Mouse (Mus musculus) testis, postnatal 14 days (tissue): ENCODE data around the gene Gm20388.

Experiments used
- DNase-seq: peaks from one replicate; pipeline ENCODE4 v3.0.0; 2021; ENCODE audit warnings: low spot score

The Gm20388 gene

DNA sequence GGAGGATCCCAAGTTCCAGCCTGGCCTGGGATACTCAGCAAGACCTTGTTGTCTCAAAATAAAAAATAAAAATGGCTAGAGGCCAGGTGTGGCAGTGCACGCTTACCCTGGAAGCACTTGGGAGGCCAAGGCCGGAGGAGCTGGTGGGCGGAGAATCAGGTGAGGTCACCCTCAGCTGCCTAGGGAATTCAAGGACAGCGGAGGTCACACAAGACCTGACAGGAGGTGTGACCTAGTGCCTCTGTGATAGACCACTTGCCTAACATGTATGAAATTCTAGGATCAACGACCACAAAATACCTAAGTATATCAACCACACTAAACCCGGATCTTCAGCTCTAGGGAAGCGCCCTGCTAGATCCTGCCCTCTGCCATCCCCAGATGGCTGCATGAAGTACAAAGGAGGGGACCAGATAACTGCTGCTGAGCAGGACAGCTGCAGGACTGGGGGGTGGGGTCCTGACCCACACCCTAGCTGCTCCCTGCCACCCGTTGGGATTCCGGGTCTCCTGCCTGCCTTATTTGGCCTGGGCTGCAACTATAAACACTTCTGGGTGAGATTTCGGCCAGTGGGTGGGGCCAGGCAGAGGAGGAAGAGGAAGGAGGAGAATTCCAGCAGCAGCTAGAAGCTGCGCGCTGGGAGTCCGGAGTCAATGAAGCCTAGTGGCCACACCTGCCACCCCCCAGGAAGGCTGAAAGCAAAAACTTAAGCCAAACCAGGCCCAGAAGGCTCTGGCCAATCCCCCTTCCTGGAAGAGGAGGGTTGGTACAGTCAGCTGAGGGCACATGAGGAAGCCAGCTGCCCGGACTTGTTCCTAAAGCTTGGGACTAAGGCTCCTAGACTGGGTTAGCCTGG is 2612.4 kb downstream of the Gm20388 start:
- DNase-seq = no peak

DNA sequence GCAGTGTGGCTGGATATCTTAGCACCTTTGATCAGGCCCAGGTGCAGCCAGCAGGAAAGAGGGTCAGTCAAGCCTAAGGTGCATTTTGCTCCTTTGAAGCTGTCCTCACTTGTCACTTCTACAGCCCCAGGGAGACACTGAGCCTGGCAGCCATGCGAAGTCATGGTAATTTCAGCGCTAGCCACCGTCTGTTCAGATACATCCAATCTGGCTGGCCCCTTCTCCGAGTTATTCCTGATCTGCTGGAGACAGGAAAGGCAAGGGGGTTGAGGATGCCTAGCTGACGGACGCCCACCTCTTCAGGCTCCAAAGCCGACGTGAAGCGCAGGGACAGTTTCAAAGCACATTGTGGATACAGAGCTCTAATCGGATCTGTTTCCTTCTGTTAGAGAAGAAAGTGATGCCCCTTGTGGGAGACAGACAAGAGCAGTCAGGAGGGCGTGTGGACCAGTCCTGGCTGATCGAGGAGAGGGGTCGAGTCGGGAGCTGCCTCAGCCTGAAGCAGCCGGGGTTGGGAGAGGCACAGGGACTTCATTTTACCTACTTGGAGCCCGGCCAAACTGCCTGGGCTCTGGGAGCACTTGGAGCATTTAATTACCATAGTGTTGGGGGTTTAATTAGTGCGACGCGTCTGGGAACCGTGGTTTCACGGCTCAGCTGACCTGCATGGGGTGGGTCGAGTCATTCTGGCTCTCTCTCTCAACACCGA is 2613.2 kb downstream of the Gm20388 start:
- no peak for DNase-seq

DNA sequence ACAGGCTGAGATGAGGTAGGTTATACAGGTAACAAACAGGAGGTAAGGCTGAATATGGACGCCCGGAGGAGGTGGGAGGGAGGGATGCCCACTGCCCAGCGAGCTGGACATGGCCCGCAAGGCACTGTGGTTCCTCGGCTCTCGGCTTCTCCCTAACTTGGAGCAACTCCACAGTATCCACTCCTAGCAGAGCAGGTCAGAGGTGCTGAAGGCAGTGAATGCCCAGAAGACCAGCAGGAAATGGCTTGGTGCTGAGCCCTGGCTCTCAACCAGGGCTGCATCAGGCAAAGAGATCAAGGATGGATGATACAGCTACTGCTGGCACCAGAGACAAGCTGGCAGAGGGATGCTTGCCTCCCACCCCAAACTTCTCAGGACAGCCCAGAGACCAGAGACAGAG is 2613.9 kb downstream of the Gm20388 start:
- DNase-seq = no peak

DNA sequence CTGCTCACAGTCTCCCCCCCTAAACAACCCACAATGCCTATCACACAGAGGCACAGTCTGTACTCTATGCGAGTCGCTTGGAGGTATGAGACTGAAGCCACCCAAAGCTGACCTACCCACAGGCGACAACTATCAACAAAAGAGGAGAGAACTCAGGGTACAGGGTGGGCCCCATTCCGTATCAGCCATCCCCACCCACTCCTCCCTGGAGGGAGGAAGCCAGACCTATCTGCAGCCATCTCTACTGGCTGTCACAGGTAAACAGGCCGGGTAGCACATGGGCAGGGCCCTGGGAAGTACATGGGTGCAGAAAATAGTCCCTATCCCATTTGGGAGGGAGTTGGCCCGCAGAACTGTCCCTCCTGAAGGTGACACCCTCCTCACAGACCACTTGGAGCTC is 2614.4 kb downstream of the Gm20388 start:
- no peak for DNase-seq

DNA sequence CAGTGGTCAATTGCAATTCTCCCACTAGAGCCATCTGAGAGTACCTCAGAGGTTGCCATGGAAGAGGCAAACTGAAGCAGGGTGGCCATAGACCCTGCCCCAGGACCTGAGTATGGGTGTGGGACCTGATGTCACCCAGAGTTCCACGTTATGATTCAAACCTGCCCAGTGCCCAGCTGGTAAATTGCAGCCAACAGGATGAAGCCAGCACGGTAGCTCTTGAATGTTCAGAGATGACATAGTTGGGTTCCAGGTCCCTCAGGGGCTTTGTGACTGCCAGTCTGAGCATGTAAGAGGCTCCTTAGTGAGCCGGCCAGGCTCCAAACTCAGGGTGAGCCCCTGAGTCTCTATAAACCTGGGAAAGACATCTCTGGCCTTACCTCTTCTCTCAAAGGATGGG is 2615.4 kb downstream of the Gm20388 start:
- DNase-seq = no peak

DNA sequence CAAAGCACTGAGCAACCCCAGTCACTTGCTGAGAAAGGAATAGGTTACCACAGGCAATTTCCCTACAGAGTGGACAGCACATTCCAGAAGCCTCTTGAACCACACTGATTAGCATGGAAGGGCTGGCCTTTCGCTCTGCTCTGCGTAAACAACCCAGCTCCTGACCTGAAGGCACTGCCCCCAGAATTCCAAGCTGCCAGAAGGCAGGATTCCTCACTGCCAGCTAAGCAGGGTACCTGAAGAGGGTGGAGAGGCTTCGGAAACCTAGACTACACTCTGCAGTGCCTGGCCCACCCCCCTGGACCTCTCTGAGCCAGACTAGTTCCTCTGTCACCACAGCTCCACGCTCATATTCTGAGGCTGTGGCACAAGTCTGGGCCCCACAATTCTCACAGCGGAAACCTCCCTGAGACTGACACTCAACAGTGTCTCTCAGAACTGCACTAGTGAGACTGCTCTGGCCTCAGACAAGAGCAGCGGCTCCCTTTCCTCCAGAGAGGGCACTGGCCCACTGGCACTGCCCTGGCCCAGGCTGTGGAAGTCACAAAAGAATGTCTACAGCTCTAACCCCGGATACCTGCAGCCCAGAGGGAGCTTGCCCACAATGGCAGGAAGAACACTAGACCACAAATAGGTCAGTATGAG is 2616.0 kb downstream of the Gm20388 start:
- DNase-seq = no peak

DNA sequence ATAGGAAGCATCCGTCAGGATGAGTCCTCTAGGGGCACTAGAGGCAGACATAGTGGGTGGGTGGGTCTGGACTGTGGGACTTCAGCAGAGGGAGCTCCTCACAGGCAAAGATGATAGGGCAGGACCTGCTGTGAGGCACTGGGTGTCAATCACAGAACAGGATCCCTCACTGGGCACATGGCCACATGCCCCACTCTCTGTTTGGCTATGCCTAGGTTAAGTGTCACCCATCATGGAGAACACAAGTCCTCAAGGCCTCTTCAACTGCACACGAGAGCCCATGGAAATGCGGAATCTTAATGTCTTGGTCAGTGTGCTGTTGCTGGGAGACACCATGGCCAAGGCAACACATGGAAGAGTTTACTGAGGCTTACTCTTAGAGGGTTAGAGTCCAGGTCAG is 2617.3 kb downstream of the Gm20388 start:
- DNase-seq = no peak

DNA sequence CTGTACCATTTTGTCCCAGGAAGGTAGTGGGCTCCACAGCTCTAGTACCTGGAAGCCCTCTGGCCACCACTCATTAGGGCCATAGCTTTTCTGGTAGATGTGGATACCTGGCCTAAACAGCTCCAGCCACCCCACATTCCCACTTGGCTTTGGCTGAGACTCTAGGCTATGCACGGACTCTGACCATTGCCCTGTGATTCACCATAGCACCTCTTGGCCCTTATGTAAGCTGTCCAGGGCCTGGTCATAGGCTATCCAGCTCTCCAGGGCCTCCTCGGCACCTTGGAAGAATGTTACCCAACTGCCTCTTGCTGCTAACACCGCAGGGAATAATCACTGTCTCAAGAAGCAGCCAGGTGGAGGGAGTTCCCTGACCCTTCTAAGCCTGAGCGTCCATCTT is 2618.5 kb downstream of the Gm20388 start:
- no peak for DNase-seq

DNA sequence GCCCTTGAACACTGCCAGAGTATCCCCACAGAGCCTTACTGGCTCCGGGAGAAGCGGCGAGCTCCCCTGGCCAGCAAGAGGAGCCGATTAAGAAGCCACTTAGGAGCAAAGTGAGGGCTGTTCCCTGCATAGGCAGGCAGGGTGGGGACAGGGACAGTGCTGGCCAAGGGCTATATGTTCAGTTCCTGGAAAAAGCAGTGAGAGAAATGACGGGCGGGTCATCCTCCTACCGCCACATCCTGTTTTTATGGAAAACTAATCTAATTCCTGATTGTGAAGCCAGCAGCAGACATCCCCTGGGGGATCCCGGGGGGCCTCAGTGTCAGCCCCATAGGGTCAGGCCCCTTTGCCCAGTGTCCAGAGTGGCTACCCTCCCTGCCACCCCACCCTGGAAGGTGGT is 2620.7 kb downstream of the Gm20388 start:
- no peak for DNase-seq

DNA sequence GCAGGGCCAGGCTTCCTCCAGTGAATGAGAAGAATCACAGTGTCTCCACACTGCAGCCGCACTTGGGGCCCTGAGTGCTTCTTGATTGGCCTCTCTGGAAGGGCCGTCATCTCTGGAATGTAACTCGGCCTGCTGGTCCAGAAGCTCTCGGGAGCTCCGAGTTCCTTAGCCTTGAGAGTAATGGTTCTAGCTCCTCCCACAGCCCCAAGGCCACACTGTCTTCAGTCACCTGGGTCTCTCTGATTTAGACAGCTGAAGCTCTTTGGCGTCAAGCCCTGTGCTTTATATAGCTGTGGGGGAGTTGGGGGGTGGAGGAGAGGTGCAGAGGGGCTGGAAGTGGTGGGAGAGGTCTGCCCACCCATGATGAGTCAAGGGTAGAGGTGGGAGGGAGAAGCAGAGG is 2626.4 kb downstream of the Gm20388 start:
- peak; percentile 87 for DNase-seq

DNA sequence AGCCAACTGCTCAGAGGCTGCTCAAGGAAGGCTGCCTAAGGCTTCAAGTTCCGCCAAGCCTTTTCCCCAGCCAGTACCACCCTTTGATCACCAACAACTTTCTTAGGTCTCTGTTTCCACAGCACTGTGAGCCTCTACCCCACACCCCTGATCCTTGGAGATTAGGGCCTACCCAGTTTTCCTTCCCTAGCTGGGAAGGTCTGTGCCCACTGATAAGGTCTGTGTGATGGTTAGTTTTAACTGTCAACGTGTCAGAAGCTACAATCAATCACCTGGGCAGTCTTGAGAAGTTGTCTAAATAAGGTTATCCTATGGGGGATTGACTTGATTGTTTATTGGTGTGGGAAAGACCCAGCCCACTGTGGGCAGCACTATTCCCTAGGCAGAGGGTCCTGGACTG is 2627.2 kb downstream of the Gm20388 start:
- no peak for DNase-seq

DNA sequence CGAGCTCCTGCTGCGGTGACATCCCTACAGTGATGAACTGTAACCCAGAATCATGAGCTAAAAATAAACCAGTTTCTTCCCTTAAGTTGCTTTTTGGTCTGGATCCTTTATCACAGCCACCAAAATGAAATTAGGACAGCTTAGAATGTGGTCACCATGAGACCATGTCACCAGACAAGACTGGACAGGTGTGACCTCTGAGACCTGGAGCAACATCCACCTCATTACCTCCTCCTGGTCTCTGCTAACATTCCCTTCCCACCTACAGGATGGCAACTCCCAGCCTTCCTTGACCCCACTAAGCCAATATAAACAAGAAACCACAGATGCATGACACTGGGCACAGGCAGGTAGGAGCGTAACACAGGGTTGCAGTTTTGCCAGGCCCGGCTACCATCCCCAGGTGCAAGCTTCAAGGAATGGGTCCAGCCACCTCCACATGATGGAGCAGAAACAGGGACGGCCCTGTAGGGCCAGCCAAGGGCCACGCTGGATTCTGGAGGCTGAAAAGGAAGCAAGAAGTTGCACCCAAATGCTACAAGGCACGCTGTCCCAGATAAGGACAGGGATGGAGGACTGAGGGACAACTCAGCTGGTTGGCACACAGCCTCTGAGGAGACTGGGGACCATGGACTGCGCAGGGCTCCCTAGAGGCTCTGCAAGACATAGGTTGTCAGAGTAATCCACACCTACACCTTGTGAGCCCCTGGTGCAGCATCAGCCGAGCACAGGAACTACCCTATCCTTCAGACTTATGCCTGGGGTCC is 2627.9 kb downstream of the Gm20388 start:
- no peak for DNase-seq

DNA sequence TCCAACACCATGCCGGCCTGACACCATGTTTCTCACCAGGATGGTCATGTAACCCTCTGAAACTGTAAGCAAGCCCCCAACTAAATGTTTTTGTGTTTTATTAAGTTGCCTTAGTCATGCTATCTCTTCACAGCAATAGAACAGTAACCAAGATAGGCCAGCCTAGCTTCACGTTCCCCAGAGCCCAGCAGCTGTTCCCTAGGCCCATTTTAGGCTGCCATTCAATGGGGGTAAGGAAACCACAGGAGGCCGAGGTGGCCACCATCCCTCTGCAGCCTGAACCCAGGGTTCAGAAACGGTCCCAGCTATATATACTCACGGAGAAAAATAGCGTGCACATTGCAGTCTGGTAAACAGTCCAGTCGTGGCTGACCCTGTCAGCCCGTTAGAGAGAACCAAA is 2633.5 kb downstream of the Gm20388 start:
- no peak for DNase-seq

DNA sequence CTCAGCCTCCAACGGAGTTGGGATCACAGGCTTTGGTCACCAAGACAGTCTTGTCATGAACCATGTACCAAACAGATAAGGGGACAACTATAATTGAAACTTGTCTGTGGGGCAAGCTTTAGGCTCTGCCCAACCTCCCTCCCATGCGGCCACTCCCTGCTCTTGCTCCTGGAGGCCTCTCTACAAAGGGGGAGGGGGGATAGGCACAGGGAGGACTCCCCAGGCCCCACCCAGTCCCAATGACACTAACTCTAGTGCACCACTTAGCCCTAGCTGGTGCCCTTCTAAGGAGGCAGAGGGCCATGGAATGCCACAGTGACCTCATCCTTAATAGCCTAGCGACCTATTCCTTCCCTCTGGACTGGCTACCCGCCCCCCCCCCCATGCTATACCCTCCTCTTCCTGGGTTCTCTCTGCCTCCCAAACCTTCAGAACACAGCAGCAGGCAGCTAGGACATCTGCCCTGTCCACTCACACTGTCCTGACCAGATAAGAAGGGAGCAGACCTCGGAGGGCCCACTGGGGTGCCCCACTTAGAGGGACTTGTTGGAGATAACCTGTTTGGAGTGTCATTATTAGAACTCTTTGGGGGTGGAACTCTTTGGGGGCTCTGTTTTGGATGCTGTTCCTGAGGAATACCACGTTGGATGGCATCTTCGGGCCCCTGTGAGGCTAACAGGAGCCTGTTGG is 2635.6 kb downstream of the Gm20388 start:
- no peak for DNase-seq

DNA sequence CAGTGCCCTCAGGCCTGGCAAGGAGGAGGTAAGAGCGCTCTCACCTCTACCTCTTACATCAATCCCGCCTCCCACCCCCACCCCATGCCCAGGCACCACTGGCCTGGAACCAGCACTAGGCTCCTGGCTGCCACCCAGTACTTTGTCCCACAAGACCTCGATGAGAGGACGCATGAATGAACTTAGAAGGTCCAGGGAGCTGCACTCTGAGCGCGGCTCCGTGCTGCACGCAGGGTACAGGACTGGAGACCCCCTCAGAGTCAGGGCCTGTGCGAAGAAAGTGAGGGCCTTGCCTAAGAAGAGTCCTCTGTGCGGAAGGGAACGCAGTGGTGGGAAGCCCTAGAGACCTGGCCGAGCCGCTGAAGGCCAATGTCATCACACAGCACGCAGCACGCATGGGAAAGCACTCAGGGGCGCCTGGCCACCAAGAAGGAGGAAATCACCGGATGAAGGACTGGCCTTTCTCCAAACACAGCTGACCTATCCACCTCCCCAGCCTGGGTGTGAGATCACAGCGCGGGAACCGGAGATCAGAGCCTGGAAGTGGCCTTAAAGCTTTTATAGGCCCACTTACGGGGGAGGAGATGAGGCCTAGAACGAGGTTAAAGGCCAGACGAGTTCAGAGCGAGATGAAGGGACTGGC is 2636.3 kb downstream of the Gm20388 start:
- peak; percentile 24 for DNase-seq

DNA sequence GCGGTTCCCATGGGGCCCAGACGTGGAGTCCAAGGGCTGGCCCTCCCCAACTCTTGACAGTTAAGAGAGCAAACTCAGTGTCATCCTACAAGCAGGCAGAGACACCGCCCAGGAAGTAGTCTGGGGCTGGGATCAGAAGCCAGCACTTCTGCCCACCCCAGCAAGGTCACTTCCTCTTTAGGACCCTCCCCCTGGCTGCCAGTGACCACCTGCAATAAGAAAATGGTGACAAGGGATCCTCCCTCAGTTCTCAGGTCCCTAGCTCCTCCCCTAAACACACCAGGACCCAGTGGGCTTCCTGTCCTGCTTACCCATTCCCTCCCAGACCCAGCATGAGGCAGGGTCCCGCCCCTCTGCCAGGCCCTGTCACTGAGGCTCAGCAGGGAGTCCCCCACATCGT is 2637.2 kb downstream of the Gm20388 start:
- peak; percentile 11 for DNase-seq

DNA sequence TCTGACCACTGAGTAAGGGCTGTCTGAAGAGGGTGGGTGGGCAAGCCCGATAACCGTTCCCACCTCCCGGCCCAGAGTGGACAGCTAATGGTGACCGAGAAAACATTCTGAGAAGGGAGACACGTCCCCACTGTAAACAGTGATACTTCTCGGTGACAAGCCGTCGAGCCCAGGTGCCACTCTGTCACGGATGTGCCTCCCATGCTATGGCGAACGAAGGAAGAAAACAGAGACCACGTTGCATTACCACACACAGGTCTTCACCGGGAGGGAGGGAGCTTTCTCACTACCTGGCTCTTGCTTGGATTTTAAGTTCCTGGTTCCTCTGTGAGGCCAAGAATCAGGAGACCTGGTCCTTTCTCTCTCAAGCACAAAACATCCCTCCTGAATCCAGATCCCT is 2637.7 kb downstream of the Gm20388 start:
- no peak for DNase-seq

DNA sequence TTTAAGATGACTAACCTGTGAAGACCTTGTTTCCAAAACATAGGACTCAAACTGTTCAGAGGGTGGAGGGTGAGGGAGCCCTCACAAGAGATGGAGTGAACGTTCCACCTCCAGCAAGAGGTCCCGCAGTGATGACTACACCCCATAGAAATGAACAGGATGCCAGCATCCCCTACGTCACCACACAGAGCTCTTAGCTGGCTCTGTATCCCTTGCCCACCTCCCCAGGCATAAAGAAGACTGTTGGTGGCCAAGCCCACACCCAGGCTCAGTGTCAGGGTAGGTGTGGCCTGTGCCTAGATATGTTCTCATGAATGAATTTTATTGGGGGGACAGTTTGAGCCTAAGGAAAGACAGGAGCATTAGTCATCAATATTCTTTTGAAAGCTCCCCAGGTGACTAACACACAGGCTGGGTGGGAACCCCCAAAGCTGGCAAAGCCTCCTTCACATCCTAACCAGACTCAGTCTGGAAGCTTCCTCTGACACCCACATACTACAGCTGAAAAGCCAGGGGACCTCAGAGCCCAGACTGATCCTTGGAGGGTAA is 2638.3 kb downstream of the Gm20388 start:
- DNase-seq = no peak

DNA sequence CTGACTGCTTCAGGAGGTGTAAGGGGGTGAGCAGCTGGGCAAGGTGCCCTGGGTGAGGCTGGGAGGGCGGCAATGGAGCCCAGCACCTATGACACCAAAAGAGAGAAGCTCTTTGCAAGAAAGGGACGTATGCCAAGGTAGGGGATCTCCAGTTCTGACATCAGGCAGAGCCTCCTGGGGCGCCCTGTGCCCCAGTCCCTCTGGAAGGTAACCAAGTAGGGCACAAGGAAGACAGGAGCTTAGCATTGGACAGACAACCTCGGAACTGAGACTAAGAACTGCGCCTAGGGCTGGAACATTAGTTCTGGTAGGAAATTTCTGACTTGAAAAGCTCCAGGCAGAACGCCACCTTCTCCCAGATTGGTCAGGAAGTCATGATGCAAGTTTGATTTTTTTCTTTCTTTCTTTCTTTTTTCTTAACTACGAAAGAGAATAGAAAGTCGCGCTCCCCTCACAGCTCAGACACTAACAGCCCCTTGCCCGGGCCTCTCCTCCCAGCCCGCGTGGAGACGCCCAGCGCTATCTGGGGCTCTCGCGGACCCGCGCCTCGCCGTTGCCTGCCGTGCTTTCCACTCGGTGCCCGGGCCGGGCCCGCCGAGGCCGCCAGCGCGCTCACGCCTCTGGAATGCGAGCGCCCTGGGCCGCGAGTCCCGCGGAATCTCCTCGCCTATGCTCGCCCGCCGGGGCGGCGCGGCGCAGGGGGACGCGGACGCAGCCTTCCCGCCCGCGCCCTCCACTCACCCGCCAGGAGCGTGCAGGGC is 2639.8 kb downstream of the Gm20388 start:
- DNase-seq = no peak

DNA sequence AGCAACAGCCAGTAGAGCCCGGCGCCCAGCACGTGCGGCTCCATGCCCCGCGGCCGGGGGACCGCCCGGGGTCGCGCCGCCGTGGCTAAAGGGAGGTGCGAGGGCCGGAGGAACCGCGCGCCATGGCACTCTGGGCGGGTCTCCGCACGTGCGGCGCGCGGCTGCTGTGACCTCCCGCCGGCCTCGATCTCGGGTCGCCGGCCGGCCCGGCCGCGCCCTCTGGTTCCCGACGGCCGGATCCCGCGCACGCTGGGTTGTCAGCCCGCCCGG is 2640.3 kb downstream of the Gm20388 start:
- DNase-seq = no peak
